Mouse (Mus musculus): ENCODE measurements around the gene Spen. TPM values are rescaled to one million over a fixed set of nuclear protein-coding genes. Genes with fewer than 3 reads are reported as not detected.

The Spen gene
- polyA plus RNA-seq, 1 experiment from 2014 or later, result 19.1 TPM

- Histone ChIP-seq H3K9ac (replicated peaks; ENCODE audit: low read depth, low read length) (no peak overlapping the region), H3K36me3 (ENCODE audit: control insufficient read depth, insufficient read depth) (no peaks in the 10 kb centered on the region), H3K27ac (ENCODE audit: low read length) (no peak overlapping the region), H3K4me2 (ENCODE audit: low read length) (no peak overlapping the region), H3K27me3 (replicated peaks; ENCODE audit: control insufficient read depth, insufficient read depth, low read length) (no peaks in the 10 kb centered on the region), H3K4me1 (replicated peaks; ENCODE audit: control insufficient read depth, insufficient read depth, low read length) (peaks cover 15% of the 10 kb centered on the region), H3K4me3 (replicated peaks; ENCODE audit: low read length) (no peak overlapping the region), H3K9me3 (ENCODE audit: control insufficient read depth, low read length) (no peaks in the 10 kb centered on the region)
- ATAC-seq, result no peak
- 93% methylated on average over 14 of the region's 14 CpGs for WGBS
Observed at GRCm38 (mm10) chr4:141456193-141456938, 82.0 kb downstream of the Spen start.

DNA sequence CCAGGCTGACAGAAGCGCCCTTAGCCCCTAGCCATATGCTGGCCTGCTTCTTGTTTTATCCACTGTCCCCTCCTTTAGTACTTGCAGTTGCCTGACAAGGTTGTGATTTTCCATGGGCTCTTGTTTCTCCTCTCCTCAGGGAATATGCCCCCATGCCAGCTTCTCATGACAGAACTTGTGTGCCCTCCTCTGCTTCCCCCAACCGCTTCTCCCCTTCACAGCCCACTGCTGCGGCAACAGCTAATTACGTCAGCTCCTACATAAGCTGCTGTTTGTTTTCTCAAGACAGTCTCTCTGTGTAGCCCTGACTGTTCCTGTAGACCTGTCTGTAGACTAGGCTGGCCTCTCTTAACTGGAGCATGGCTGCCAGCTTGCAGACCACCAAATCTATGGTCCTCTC, 82.9 kb downstream of the Spen start:
- Histone ChIP-seq H3K4me2 (ENCODE audit: low read length) (no peak overlapping the region), H3K27ac (ENCODE audit: low read length) (no peak overlapping the region), H3K4me3 (replicated peaks; ENCODE audit: low read length) (no peak overlapping the region), H3K9ac (replicated peaks; ENCODE audit: low read depth, low read length) (no peak overlapping the region), H3K36me3 (ENCODE audit: control insufficient read depth, insufficient read depth) (no peaks in the 10 kb centered on the region), H3K4me1 (replicated peaks; ENCODE audit: control insufficient read depth, insufficient read depth, low read length) (peaks cover 13% of the 10 kb centered on the region), H3K9me3 (ENCODE audit: control insufficient read depth, low read length) (no peaks in the 10 kb centered on the region), H3K27me3 (replicated peaks; ENCODE audit: control insufficient read depth, insufficient read depth, low read length) (no peaks in the 10 kb centered on the region)
- 80% methylated on average over 4 of the region's 4 CpGs for WGBS
- peak; percentile 20; the same call in 1 of the 2 replicates for ATAC-seq

- no peaks in the 10 kb centered on the region; the same call in 1 of the 2 replicates for H3K36me3 ChIP-seq (ENCODE audit: control insufficient read depth, insufficient read depth)
Observed at GRCm38 (mm10) chr4:141454581-141455350, 83.6 kb downstream of the Spen start.

GRCm38 (mm10) chr4:141451916-141452450, 86.4 kb downstream of the Spen start:
- Histone ChIP-seq H3K4me2 (ENCODE audit: low read length) (no peak overlapping the region), H3K4me3 (replicated peaks; ENCODE audit: low read length) (no peak overlapping the region), H3K36me3 (ENCODE audit: control insufficient read depth, insufficient read depth) (peaks cover 18% of the 10 kb centered on the region), H3K27me3 (replicated peaks; ENCODE audit: control insufficient read depth, insufficient read depth, low read length) (no peaks in the 10 kb centered on the region), H3K27ac (ENCODE audit: low read length) (no peak overlapping the region), H3K9me3 (ENCODE audit: control insufficient read depth, low read length) (no peaks in the 10 kb centered on the region), H3K9ac (replicated peaks; ENCODE audit: low read depth, low read length) (no peak overlapping the region), H3K4me1 (replicated peaks; ENCODE audit: control insufficient read depth, insufficient read depth, low read length) (peaks cover 3% of the 10 kb centered on the region; the same call in 1 of the 2 replicates)
- 95% methylated on average over 9 of the region's 9 CpGs for WGBS
- ATAC-seq, result no peak

More at GRCm38 (mm10) chr4:141454581-141455350, 83.6 kb downstream of the Spen start:
- Histone ChIP-seq H3K27ac (ENCODE audit: low read length) (no peak overlapping the region), H3K9me3 (ENCODE audit: control insufficient read depth, low read length) (no peaks in the 10 kb centered on the region), H3K4me3 (replicated peaks; ENCODE audit: low read length) (no peak overlapping the region), H3K27me3 (replicated peaks; ENCODE audit: control insufficient read depth, insufficient read depth, low read length) (no peaks in the 10 kb centered on the region), H3K4me2 (ENCODE audit: low read length) (no peak overlapping the region), H3K9ac (replicated peaks; ENCODE audit: low read depth, low read length) (no peak overlapping the region), H3K4me1 (replicated peaks; ENCODE audit: control insufficient read depth, insufficient read depth, low read length) (peaks cover 13% of the 10 kb centered on the region)
- ATAC-seq, result no peak
- WGBS, result 77% methylated on average over 14 of the region's 14 CpGs

DNA sequence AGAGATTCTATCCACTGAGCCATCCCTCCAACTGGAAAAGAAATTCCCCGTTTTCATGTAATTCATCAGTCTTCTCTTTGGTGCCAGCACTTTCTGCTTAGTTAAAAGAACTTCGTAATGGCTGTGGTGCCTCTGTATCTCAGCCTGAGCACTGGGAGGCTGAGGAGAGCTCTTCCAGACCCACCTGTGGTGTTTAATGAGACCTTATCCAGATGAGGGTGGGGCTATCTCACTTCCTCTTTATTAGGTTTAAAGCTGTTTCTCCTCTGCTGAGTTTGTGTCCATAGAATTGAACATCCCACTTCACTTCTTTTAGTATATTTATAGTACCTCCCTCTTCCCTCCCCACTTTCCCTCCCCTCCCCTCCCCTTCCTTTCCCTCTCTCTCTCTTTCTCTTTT, 87.1 kb downstream of the Spen start:
- Histone ChIP-seq H3K4me1 (replicated peaks; ENCODE audit: control insufficient read depth, insufficient read depth, low read length) (peaks cover 6% of the 10 kb centered on the region), H3K27me3 (replicated peaks; ENCODE audit: control insufficient read depth, insufficient read depth, low read length) (no peaks in the 10 kb centered on the region), H3K4me3 (replicated peaks; ENCODE audit: low read length) (no peak overlapping the region), H3K9me3 (ENCODE audit: control insufficient read depth, low read length) (no peaks in the 10 kb centered on the region), H3K9ac (replicated peaks; ENCODE audit: low read depth, low read length) (no peak overlapping the region), H3K27ac (ENCODE audit: low read length) (no peak overlapping the region), H3K4me2 (ENCODE audit: low read length) (no peak overlapping the region), H3K36me3 (ENCODE audit: control insufficient read depth, insufficient read depth) (peaks cover 18% of the 10 kb centered on the region)
- no peak for ATAC-seq
- 90% methylated on average over 2 of the region's 2 CpGs for WGBS

- ATAC-seq, result no peak
- 70% methylated on average over 7 of the region's 7 CpGs for WGBS
- H3K9ac ChIP-seq (replicated peaks; ENCODE audit: low read depth, low read length), result no peak overlapping the region
- H3K27ac ChIP-seq (ENCODE audit: low read length), result no peak overlapping the region
- peaks cover 18% of the 10 kb centered on the region for H3K36me3 ChIP-seq (ENCODE audit: control insufficient read depth, insufficient read depth)
- H3K4me3 ChIP-seq (replicated peaks; ENCODE audit: low read length), result no peak overlapping the region
- H3K27me3 ChIP-seq (replicated peaks; ENCODE audit: control insufficient read depth, insufficient read depth, low read length), result no peaks in the 10 kb centered on the region
- peaks cover 21% of the 10 kb centered on the region for H3K4me1 ChIP-seq (replicated peaks; ENCODE audit: control insufficient read depth, insufficient read depth, low read length)
- H3K9me3 ChIP-seq (ENCODE audit: control insufficient read depth, low read length), result no peaks in the 10 kb centered on the region
- H3K4me2 ChIP-seq (ENCODE audit: low read length), result no peak overlapping the region
Observed at GRCm38 (mm10) chr4:141446211-141446610, 92.2 kb downstream of the Spen start.

GRCm38 (mm10) chr4:141445328-141445720, 93.1 kb downstream of the Spen start:
- Histone ChIP-seq H3K27me3 (replicated peaks; ENCODE audit: control insufficient read depth, insufficient read depth, low read length) (no peaks in the 10 kb centered on the region), H3K4me1 (replicated peaks; ENCODE audit: control insufficient read depth, insufficient read depth, low read length) (peaks cover 21% of the 10 kb centered on the region), H3K9ac (replicated peaks; ENCODE audit: low read depth, low read length) (peak overlapping the region; percentile 97), H3K27ac (ENCODE audit: low read length) (peak overlapping the region; percentile 80; the same call in 1 of the 2 replicates), H3K4me2 (ENCODE audit: low read length) (peak overlapping the region; percentile 93), H3K36me3 (ENCODE audit: control insufficient read depth, insufficient read depth) (peaks cover 18% of the 10 kb centered on the region), H3K9me3 (ENCODE audit: control insufficient read depth, low read length) (no peaks in the 10 kb centered on the region), H3K4me3 (replicated peaks; ENCODE audit: low read length) (peak overlapping the region; percentile 96)
- no peak for ATAC-seq
- 16% methylated on average over 14 of the region's 14 CpGs for WGBS

DNA sequence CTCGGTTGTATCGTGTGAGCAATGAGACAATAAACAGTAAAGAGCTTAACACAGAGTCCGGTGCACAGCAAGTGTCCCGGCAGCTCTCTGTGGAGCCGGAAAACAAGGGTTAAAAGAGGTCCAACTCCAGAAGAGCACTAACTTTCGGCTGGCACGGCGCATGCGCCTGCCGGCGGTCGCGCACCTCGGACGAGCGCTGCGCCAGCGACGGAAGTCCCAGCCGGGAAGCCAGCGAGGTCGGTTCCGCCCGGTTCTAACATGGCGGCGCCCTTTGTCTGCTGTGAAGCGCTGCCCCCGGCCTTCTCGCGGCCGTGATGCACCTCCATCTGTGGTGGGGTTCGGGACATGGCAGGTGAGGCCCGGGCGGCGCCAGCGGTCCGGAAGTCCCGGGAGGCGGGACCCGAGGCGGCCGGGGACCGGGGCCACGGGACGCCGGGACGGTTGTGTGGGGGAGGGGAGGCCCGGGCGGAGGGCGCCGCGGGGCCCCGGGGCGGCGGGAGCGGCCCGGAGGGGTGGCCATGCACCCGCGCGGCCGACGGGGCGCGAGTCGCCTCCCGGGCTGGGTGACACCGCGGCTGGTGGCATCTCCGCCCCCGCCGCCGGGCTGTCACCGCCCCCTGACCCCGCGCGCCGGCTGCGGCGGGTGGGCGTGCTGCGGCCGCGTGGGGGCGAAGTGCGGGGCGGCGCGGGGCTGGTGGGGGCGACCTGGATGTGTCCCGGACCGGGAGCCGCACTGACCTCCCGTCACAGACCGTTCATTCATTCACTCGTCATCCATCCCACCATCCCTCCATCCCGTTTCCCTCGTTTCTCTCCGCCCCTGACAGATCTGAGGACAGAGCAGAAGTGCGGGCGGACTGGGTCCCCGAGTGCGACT, 93.7 kb downstream of the Spen start, which contains the start of gene Zbtb17:
Gene Zbtb17, plus strand, starts transcription at position 204 of the 877 bp plus-strand sequence.
- Histone ChIP-seq H3K4me1 (replicated peaks; ENCODE audit: control insufficient read depth, insufficient read depth, low read length) (peaks cover 21% of the 10 kb centered on the region), H3K9ac (replicated peaks; ENCODE audit: low read depth, low read length) (peak within 1 kb of the TSS; percentile 97)
- peak; percentile 96 for ATAC-seq

More for the DNA sequence above, 93.7 kb downstream of the Spen start, which contains the start of gene Zbtb17:
- no peaks in the 10 kb centered on the region for H3K9me3 ChIP-seq (ENCODE audit: control insufficient read depth, low read length)
- peak within 1 kb of the TSS; percentile 80 for H3K27ac ChIP-seq (ENCODE audit: low read length)
- H3K4me3 ChIP-seq (replicated peaks; ENCODE audit: low read length), result peak within 1 kb of the TSS; percentile 96
- no peaks in the 10 kb centered on the region for H3K27me3 ChIP-seq (replicated peaks; ENCODE audit: control insufficient read depth, insufficient read depth, low read length)
- peak within 1 kb of the TSS; percentile 93 for H3K4me2 ChIP-seq (ENCODE audit: low read length)
- peaks cover 18% of the 10 kb centered on the region for H3K36me3 ChIP-seq (ENCODE audit: control insufficient read depth, insufficient read depth)
- WGBS, result under 1% methylated on average over 75 of the region's 102 CpGs

Data from forebrain, embryonic 16.5 days (tissue).